Mouse (Mus musculus) heart, embryonic 11.5 days (tissue): ENCODE data around the gene Asap2. TPM values are rescaled to one million over a fixed set of nuclear protein-coding genes. Genes with fewer than 3 reads are reported as not detected.
"Not testable (repeated sequence)": the region's sequence is repeated elsewhere in the genome, so short reads cannot be mapped to it uniquely, and the experiment has no call there.

Experiments
- ATAC-seq: fragments of 200-750 bp; cut with Nextera tagmentation; replicated peaks from 2 replicates; pipeline ENCODE4 v1.8.0; 2017; ENCODE audit warnings: moderate library complexity; ENCODE audit not compliant: insufficient number of reproducible peaks, low FRiP score, low TSS enrichment
- H3K27ac ChIP-seq: fragments of 300-500 bp; sonication (generic); 2 replicates; pipeline ENCODE4 v1.5.1; 2014; ENCODE audit warnings: mild to moderate bottlenecking, low read depth, low read length
- H3K27me3 ChIP-seq: fragments of 300-500 bp; sonication (generic); 2 replicates; pipeline ENCODE4 v1.6.1; 2014; ENCODE audit warnings: mild to moderate bottlenecking, low read length, mixed read lengths; ENCODE audit not compliant: control insufficient read depth, insufficient read depth
- H3K36me3 ChIP-seq: fragments of 300-500 bp; sonication (generic); 2 replicates; pipeline ENCODE4 v1.6.1; 2014; ENCODE audit warnings: mild to moderate bottlenecking, low read length, moderate library complexity, mixed read lengths; ENCODE audit not compliant: control insufficient read depth, insufficient read depth
- H3K4me1 ChIP-seq: fragments of 300-500 bp; sonication (generic); 2 replicates; pipeline ENCODE4 v1.6.1; 2014; ENCODE audit warnings: low read length; ENCODE audit not compliant: control insufficient read depth, insufficient read depth
- H3K4me2 ChIP-seq: fragments of 300-500 bp; sonication (generic); 2 replicates; pipeline ENCODE4 v1.6.1; 2014; ENCODE audit warnings: mild to moderate bottlenecking, moderate library complexity
- H3K4me3 ChIP-seq: fragments of 300-500 bp; sonication (generic); 2 replicates; pipeline ENCODE4 v1.5.1; 2014; ENCODE audit warnings: low read depth, low read length
- H3K9ac ChIP-seq: fragments of 300-500 bp; sonication (generic); 2 replicates; pipeline ENCODE4 v1.6.1; 2014; ENCODE audit warnings: mild to moderate bottlenecking, low read depth, low read length, moderate library complexity
- H3K9me3 ChIP-seq: fragments of 300-500 bp; sonication (generic); replicated peaks from 2 replicates; pipeline ENCODE4 v1.6.1; 2016; ENCODE audit warnings: low read length; ENCODE audit not compliant: control insufficient read depth
- WGBS: fragments of 180-500 bp; shearing (Covaris S2); extraction: QIAGEN DNeasy Blood & Tissue Kit; methylation state at CpG from one replicate; pipeline ENCODE4 v1.1.7; 2014; ENCODE audit not compliant: insufficient replicate concordance; 5-methylcytosine and 5-hydroxymethylcytosine counted together
- polyA plus RNA-seq: library from polyadenylated mRNA; unstranded; fragments of >200 nt; fragmentation: Nextera tagmentation; extraction: Ambion mirVana; gene quantifications from 2 replicates; pipeline ENCODE4 v1.2.1, GENCODE M21; 2014

The Asap2 gene
- 8.3 and 11.0 TPM in 2 replicates for polyA plus RNA-seq

GRCm38 (mm10) chr12:20990132-20990531 is at the start of gene Asap2:
Asap2 (plus strand) TSS chr12:20990459.
- H3K4me3 ChIP-seq, result peak within 1 kb of the TSS; percentile 47
- not testable (repeated sequence) for H3K9me3 ChIP-seq, H3K4me1 ChIP-seq, H3K27me3 ChIP-seq, H3K36me3 ChIP-seq, ATAC-seq, H3K27ac ChIP-seq
- 0% methylated on average over 19 of the region's 38 CpGs for WGBS
- 0 out of 2 replicates have a peak within 1 kb of the TSS, but pooled peaks have one; percentile 43 for H3K9ac ChIP-seq
- H3K4me2 ChIP-seq, result peak within 1 kb of the TSS; percentile 47

- not testable (repeated sequence) for H3K36me3 ChIP-seq, H3K4me1 ChIP-seq, H3K27me3 ChIP-seq, H3K9ac ChIP-seq, H3K9me3 ChIP-seq, ATAC-seq, H3K4me2 ChIP-seq, H3K27ac ChIP-seq, H3K4me3 ChIP-seq
- whole genome bisulfite sequencing, result 64% methylated on average over 9 of the region's 9 CpGs
Observed at GRCm38 (mm10) chr12:20947051-20947997, 42.9 kb upstream of the Asap2 start.

DNA sequence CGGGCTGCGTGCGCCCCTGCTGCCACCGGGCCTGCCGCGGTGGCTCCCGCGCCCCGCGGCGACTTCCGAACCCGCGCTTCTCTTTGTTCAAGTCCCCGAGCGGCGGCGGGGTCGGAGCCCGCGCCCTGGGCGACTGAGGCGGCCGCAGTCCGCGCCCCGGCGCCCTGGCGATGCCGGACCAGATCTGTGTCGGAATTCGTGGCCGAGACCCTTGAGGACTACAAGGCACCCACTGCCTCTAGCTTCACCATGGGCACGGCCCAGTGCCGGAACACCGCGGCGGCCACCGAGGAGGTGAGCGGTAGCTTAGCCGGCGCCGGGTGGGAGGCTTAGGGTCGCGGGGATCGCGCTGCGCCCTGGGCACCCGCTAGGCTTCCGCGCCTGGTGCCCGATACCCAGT is 320 bp downstream of the Asap2 start:
- WGBS, result 0% methylated on average over 30 of the region's 52 CpGs
- not testable (repeated sequence) for H3K27ac ChIP-seq, H3K27me3 ChIP-seq, H3K4me1 ChIP-seq, H3K9me3 ChIP-seq, ATAC-seq, H3K36me3 ChIP-seq
- Histone ChIP-seq H3K4me3 (peak overlapping the region; percentile 47), H3K4me2 (peak overlapping the region; percentile 45), H3K9ac (0 out of 2 replicates have a peak overlapping the region, but pooled peaks have one; percentile 43)

- not testable (repeated sequence) for H3K9ac ChIP-seq, H3K27ac ChIP-seq, H3K4me3 ChIP-seq, H3K4me2 ChIP-seq, H3K36me3 ChIP-seq, H3K9me3 ChIP-seq, ATAC-seq, H3K27me3 ChIP-seq, H3K4me1 ChIP-seq
- 51% methylated on average over 6 of the region's 6 CpGs for WGBS
Observed at GRCm38 (mm10) chr12:21030875-21031274, 40.6 kb downstream of the Asap2 start.

DNA sequence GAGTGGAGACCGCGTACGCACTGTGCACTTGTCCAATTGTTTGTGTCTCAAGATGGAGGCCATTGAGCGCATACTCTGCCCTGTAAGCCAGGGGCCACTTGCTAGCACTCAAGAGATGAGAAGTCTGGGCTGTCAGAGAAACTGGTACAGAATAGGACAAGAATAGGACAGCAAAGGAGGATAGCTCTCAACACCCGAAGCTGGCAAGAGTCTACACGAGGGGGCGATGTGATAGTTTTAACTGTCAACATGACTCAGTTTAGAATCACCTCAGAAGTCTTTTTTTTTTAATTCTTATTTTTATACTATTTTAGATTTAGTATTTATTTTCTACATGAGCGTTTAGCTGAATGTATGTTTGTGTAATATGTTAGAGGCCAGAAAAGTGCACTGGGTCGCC is 56.5 kb downstream of the Asap2 start:
- 86% methylated on average over 9 of the region's 9 CpGs for WGBS

DNA sequence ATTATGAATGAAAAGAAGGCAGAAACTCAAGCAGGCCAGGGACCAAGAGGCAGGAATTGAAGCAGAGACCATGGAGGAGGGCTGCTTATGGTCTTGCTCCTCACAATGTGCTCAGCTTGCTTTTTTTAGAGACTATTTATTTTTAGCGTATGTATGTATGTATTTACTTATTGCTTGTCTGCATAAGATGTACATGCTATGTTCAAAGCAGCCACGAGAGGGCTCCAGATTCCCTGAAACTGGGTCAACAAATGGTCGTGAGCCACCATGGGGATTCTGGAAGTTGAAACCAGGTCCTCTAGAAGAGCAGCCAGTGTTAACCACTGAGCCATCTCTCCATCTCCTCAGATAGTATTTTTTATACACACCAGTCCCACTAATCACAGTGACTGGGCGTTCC is 85.5 kb downstream of the Asap2 start:
- H3K36me3 ChIP-seq, ATAC-seq, H3K27me3 ChIP-seq, H3K9me3 ChIP-seq, H3K4me1 ChIP-seq, H3K9ac ChIP-seq, H3K4me3 ChIP-seq, H3K4me2 ChIP-seq, H3K27ac ChIP-seq: not testable (repeated sequence)
- 36% methylated on average over 4 of the region's 4 CpGs for WGBS

More for the DNA sequence above, 56.5 kb downstream of the Asap2 start:
- not testable (repeated sequence) for H3K4me1 ChIP-seq, H3K36me3 ChIP-seq, H3K4me2 ChIP-seq, H3K27ac ChIP-seq, H3K27me3 ChIP-seq, H3K4me3 ChIP-seq, ATAC-seq, H3K9ac ChIP-seq, H3K9me3 ChIP-seq

- WGBS, result 27% methylated on average over 1 of the region's 1 CpGs
- H3K4me1 ChIP-seq, H3K27me3 ChIP-seq, H3K9ac ChIP-seq, H3K36me3 ChIP-seq, H3K27ac ChIP-seq, ATAC-seq, H3K4me3 ChIP-seq, H3K9me3 ChIP-seq, H3K4me2 ChIP-seq: not testable (repeated sequence)
Observed at GRCm38 (mm10) chr12:21090168-21090567, 99.9 kb downstream of the Asap2 start.

DNA sequence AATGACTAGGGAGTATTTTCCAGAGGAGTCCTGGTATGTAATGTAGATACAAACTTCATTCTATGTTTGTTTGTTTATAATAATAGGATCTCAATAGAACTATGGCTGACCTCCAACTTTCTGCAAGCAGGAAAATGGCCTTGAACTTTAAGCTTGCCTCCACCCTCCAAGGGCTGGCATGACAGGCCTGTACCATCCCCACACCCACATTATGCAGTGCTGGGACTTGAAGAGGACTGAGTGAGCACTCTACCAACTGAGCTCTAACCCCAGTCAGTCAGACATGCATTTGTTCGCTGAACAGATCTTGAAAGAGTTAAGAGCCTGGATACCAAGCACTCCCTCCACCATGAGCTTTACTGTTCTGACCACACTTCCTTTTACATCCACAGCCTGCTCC is 102.2 kb downstream of the Asap2 start:
- H3K9ac ChIP-seq, H3K4me2 ChIP-seq, H3K36me3 ChIP-seq, ATAC-seq, H3K27me3 ChIP-seq, H3K27ac ChIP-seq, H3K4me1 ChIP-seq, H3K4me3 ChIP-seq, H3K9me3 ChIP-seq: not testable (repeated sequence)
- 90% methylated on average over 1 of the region's 1 CpGs for WGBS
